Mouse (Mus musculus) MEL (cell line): ENCODE results near the gene Zfp865. TPM values are rescaled to one million over a fixed set of nuclear protein-coding genes. Genes with fewer than 3 reads are reported as not detected.

Experiments
- DNase-seq: peaks from one replicate; pipeline ENCODE4 v3.0.0; 2011; ENCODE audit warnings: low read depth, low spot score
- H3K27ac ChIP-seq: 2 replicates; pipeline ENCODE4 v1.5.1; 2012; ENCODE audit warnings: low read depth, mild to moderate bottlenecking, control low read depth, low read length, moderate library complexity; ENCODE audit not compliant: control insufficient read depth
- H3K27me3 ChIP-seq, 2 experiments: fragments of 150-350 bp in 1 of 2; sonication (generic) in 1 of 2; 2 replicates each; pipeline ENCODE4 v1.6.1; 2012; ENCODE audit warnings: low read length in 2 of 2, mild to moderate bottlenecking in 2 of 2, improper control_type of control experiment in 1 of 2, moderate library complexity in 1 of 2; ENCODE audit not compliant: insufficient read depth in 2 of 2, control insufficient read depth in 1 of 2
- H3K36me3 ChIP-seq, 2 experiments: 2 replicates each; pipeline ENCODE4 v1.6.1; 2012 to 2014; ENCODE audit warnings: low read length in 2 of 2, improper control_type of control experiment in 1 of 2, inconsistent platforms in 1 of 2, mild to moderate bottlenecking in 1 of 2; ENCODE audit not compliant: insufficient read depth in 2 of 2, control insufficient read depth in 1 of 2
- H3K4me1 ChIP-seq, 2 experiments: fragments of 150-350 bp in 1 of 2; sonication (generic) in 1 of 2; 2 replicates each; pipeline ENCODE4 v1.6.1; 2012; ENCODE audit warnings: low read length in 2 of 2, improper control_type of control experiment in 1 of 2, mild to moderate bottlenecking in 1 of 2; ENCODE audit not compliant: insufficient read depth in 2 of 2, control insufficient read depth in 1 of 2
- H3K4me3 ChIP-seq, 2 experiments: fragments of 150-350 bp in 1 of 2; sonication (generic) in 1 of 2; 2 replicates each; pipeline ENCODE4 v1.5.1; 2012; ENCODE audit warnings: low read depth in 2 of 2, low read length in 2 of 2, mild to moderate bottlenecking in 2 of 2, moderate library complexity in 2 of 2, control low read depth in 1 of 2, improper control_type of control experiment in 1 of 2; ENCODE audit not compliant: control insufficient read depth in 1 of 2, insufficient read depth in 1 of 2
- H3K79me2 ChIP-seq: 2 replicates; pipeline ENCODE4 v1.6.1; 2012; ENCODE audit warnings: mild to moderate bottlenecking, low read length, moderate library complexity; ENCODE audit not compliant: control insufficient read depth, poor library complexity, insufficient read depth
- H3K9ac ChIP-seq: 2 replicates; pipeline ENCODE4 v1.6.1; 2012; ENCODE audit warnings: low read depth, mild to moderate bottlenecking, control low read depth, low read length, moderate library complexity; ENCODE audit not compliant: control insufficient read depth, poor library complexity, severe bottlenecking
- H3K9me3 ChIP-seq: fragments of 150-350 bp; sonication (generic); replicated peaks from 2 replicates; pipeline ENCODE4 v1.6.1; 2012; ENCODE audit warnings: mild to moderate bottlenecking, low read length, improper control_type of control experiment, moderate library complexity; ENCODE audit not compliant: insufficient read depth
- E2F4 ChIP-seq: IDR thresholded peaks from 2 replicates; pipeline ENCODE4 v1.6.1; 2011; ENCODE audit warnings: low read depth, low read length, improper control_type of control experiment, borderline replicate concordance
- ETS1 ChIP-seq: IDR thresholded peaks from 2 replicates; pipeline ENCODE4 v1.6.1; 2012; ENCODE audit warnings: low read depth, mild to moderate bottlenecking, inconsistent platforms, low read length, improper control_type of control experiment, moderate library complexity
- HCFC1 ChIP-seq: IDR thresholded peaks from 2 replicates; pipeline ENCODE4 v1.6.1; 2012; ENCODE audit warnings: low read depth, mild to moderate bottlenecking, inconsistent platforms, low read length, improper control_type of control experiment, moderate library complexity
- KAT2A ChIP-seq: conservative IDR thresholded peaks from 2 replicates; pipeline ENCODE4 v1.6.1; 2012; ENCODE audit warnings: low read depth, low read length, improper control_type of control experiment, inconsistent platforms
- MAFK ChIP-seq: IDR thresholded peaks from 2 replicates; pipeline ENCODE4 v1.6.1; 2011; ENCODE audit warnings: low read depth, mild to moderate bottlenecking, low read length, improper control_type of control experiment, borderline replicate concordance
- MAX ChIP-seq: IDR thresholded peaks from 2 replicates; pipeline ENCODE4 v1.6.1; 2011; ENCODE audit warnings: low read length, improper control_type of control experiment
- MEF2A ChIP-seq: IDR thresholded peaks from 2 replicates; pipeline ENCODE4 v1.6.1; 2014; ENCODE audit warnings: low read depth, mild to moderate bottlenecking, inconsistent platforms, low read length, improper control_type of control experiment; ENCODE audit not compliant: poor library complexity, insufficient replicate concordance, severe bottlenecking; ENCODE audit errors: extremely low read depth
- MXI1 ChIP-seq: IDR thresholded peaks from 2 replicates; pipeline ENCODE4 v1.6.1; 2011; ENCODE audit warnings: mild to moderate bottlenecking, low read depth, low read length, improper control_type of control experiment
- MYC ChIP-seq: IDR thresholded peaks from 2 replicates; pipeline ENCODE4 v1.6.1; 2011; ENCODE audit warnings: low read depth, mild to moderate bottlenecking, low read length, improper control_type of control experiment, moderate library complexity
- NRF1 ChIP-seq: IDR thresholded peaks from 2 replicates; pipeline ENCODE4 v1.6.1; 2014; ENCODE audit warnings: low read depth, mild to moderate bottlenecking, inconsistent platforms, low read length, improper control_type of control experiment, moderate library complexity; ENCODE audit not compliant: poor library complexity, insufficient read depth, severe bottlenecking
- POLR2A ChIP-seq, 2 experiments: IDR thresholded peaks; 2 replicates each; pipeline ENCODE4 v1.6.1; 2011 to 2012; ENCODE audit warnings: low read length in 2 of 2, mild to moderate bottlenecking in 2 of 2, control low read depth in 1 of 2, improper control_type of control experiment in 1 of 2, low read depth in 1 of 2, moderate library complexity in 1 of 2; ENCODE audit not compliant: control insufficient read depth in 1 of 2, insufficient read depth in 1 of 2, poor library complexity in 1 of 2
- POLR2AphosphoS2 ChIP-seq: IDR thresholded peaks from 2 replicates; pipeline ENCODE4 v1.6.1; 2011; ENCODE audit warnings: low read length, improper control_type of control experiment
- POLR2AphosphoS5 ChIP-seq: IDR thresholded peaks from 2 replicates; pipeline ENCODE4 v1.6.1; 2012; ENCODE audit warnings: low read depth, borderline replicate concordance, mild to moderate bottlenecking, inconsistent platforms, low read length, moderate library complexity, mixed read lengths
- RAD21 ChIP-seq: IDR thresholded peaks from 2 replicates; pipeline ENCODE4 v1.6.1; 2011; ENCODE audit warnings: mild to moderate bottlenecking, low read depth, low read length, improper control_type of control experiment
- SIN3A ChIP-seq: IDR thresholded peaks from 2 replicates; pipeline ENCODE4 v1.6.1; 2012; ENCODE audit warnings: low read length, improper control_type of control experiment, inconsistent platforms
- TAL1 ChIP-seq: IDR thresholded peaks from 2 replicates; pipeline ENCODE4 v1.6.1; 2012; ENCODE audit warnings: mild to moderate bottlenecking, inconsistent platforms, low read length, moderate library complexity, mixed read lengths
- TCF12 ChIP-seq: IDR thresholded peaks from 2 replicates; pipeline ENCODE4 v1.6.1; 2014; ENCODE audit warnings: low read depth, mild to moderate bottlenecking, inconsistent platforms, low read length, improper control_type of control experiment, moderate library complexity
- USF1 ChIP-seq: IDR thresholded peaks from 2 replicates; pipeline ENCODE4 v1.6.1; 2014; ENCODE audit warnings: low read depth, mild to moderate bottlenecking, inconsistent platforms, low read length, improper control_type of control experiment, moderate library complexity
- ZKSCAN1 ChIP-seq: IDR thresholded peaks from 2 replicates; pipeline ENCODE4 v1.6.1; 2012; ENCODE audit warnings: low read depth, mild to moderate bottlenecking, inconsistent platforms, low read length, improper control_type of control experiment, moderate library complexity
- polyA plus RNA-seq, 2 experiments: library from polyadenylated mRNA; stranded (reverse) in 1 of 2; unstranded in 1 of 2; fragments of >175 nt in 1 of 2; fragments of >200 nt in 1 of 2; gene quantifications; 2 replicates each; pipeline versions ENCODE4 v1.2.1 to v1.2.4; 2012; ENCODE audit warnings: low replicate concordance in 2 of 2, low read depth in 1 of 2; ENCODE audit not compliant: insufficient read length in 2 of 2, insufficient read depth in 1 of 2, missing spikeins in 1 of 2
- total RNA-seq: library from RNA; depleted of rRNA; stranded (reverse); fragments of 300-350 nt; gene quantifications from 2 replicates; pipeline ENCODE4 v1.2.3, GENCODE M21; 2012

The Zfp865 gene
- total and polyA plus RNA-seq, 3 experiments = 12.2 to 34.6 TPM; not detected in 1

DNA sequence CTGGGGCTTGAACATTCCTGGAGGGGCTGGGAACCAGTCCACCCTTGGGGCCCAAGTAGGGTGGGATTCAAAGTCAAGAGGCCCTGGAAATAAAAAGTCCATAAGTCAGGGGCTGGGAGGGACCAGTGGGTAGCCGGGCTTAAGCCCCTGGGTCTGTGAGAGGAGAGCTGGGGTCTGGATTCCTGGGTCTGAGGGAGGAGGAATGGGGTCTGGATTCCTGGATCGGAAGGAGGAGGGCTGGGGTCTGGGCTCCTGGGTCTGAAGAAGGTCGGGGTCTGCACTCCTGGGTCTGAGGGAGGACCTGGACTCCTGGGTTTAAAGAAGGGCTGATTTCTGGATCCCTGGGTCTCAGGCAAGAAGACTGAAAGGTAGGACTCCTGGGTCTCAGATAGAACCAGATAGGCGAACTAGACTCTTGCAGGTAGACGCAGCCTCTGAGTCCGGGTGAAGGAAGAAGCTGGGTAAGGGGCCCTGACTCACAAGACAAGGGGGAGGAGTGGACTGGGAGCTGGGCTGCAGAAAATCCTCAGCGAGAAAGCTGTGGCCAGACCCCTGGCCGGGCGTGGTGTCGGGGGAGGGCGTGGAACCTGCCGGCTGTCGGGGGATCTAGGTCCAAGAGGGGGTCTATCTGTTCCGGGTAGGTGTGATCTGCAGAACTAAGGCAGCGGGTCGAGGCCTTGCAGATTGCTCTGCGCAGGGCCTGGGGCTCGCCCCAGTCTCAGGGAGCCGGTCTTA is 24.7 kb upstream of the Zfp865 start:
- Histone ChIP-seq H3K79me2 (no peaks in the 10 kb centered on the region), H3K4me3 (peak overlapping the region; percentile 54 to 55; a peak in 3 of 4 replicates), H3K36me3 (no peaks in the 10 kb centered on the region), H3K27me3 (no peaks in the 10 kb centered on the region), H3K9ac (peak overlapping the region; percentile 59), H3K4me1 (no peaks in the 10 kb centered on the region; a peak in 1 of 4 replicates), H3K9me3 (no peaks in the 10 kb centered on the region)
- DNase-seq = no peak
- TF ChIP-seq POLR2AphosphoS5 (no peak), ZKSCAN1 (no peak), POLR2A (IDR thresholded peaks at IDR 0.05; ENCODE audit: control insufficient read depth in 1 of 2, insufficient read depth in 1 of 2, low read depth in 1 of 2, low read length in 2 of 2, poor library complexity in 1 of 2) (no peak), MEF2A (no peak), USF1 (no peak), RAD21 (no peak), ETS1 (no peak), MYC (no peak)
- TF ChIP-seq, all 39 proteins: peak for 0
- no peak overlapping the region for H3K27ac ChIP-seq

DNA sequence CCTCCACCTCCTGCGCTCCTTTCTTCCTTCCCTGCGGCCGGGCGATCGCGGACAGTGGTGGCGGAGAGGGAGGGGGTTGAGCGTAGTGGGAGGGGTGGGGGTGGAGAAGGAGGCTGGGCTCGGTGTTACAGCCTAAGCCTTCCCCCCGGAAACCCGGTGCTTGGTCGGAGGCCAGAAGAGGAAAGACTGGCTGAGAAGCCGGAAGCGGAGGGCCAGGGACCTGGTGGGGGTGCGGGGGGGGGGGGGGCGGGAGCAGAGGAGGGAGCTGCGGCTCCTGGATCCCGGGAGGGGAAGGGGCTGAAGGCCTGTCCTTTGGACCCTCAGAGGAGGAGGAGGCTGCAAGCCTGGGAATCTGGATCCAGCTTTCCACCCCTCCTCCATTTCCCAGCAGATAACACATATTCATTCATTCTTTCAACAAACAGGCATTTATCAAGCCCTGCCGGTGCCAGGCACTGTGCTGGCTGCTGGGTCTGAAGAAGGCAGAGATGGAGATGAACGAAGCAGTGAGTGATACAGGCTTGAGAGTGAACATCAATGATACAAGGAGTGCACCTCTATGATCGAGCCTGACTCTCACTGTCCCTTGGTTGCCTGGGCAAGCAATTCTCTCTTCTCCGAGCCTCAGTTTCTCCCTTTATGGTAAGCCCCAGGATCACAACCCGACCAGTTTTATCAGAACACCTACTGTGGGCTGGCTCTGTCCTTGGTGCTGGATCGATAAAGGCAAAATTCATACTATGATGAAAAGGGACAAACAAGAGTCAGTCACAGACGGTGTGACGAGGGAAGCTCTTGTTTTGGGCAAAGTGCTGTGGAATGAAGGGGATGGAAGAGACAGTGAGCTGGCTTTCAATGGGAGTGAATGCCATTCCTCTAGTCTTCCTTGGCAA is 23.9 kb upstream of the Zfp865 start, which contains the start of gene Zfp579:
TSS of gene Zfp579 (minus strand) at position 156 of the 893 bp plus-strand sequence.
- no peaks in the 10 kb centered on the region for H3K9me3 ChIP-seq
- H3K4me1 ChIP-seq = no peaks in the 10 kb centered on the region; a peak in 1 of 4 replicates
- DNase-seq = peak; percentile 72
- no peak within 1 kb of the TSS for H3K27ac ChIP-seq
- no peaks in the 10 kb centered on the region for H3K36me3 ChIP-seq
- TF ChIP-seq MAX (no peak), NRF1 (no peak), POLR2AphosphoS2 (no peak), HCFC1 (peak; percentile 54; the same call in 1 of the 2 replicates), E2F4 (no peak), ZKSCAN1 (peak; percentile 79; the same call in 1 of the 2 replicates), TAL1 (no peak), MAFK (no peak), POLR2AphosphoS5 (no peak), TCF12 (no peak), MXI1 (no peak), SIN3A (peak; percentile 52), KAT2A (no peak)
- TF ChIP-seq, all 39 proteins: peak for 3
- Histone ChIP-seq H3K9ac (peak within 1 kb of the TSS; percentile 59), H3K4me3 (peak within 1 kb of the TSS; percentile 54 to 55), H3K27me3 (no peaks in the 10 kb centered on the region), H3K79me2 (no peaks in the 10 kb centered on the region)
